Mouse (Mus musculus): ENCODE measurements around the gene Ptprn2.

- TF ChIP-seq CTCF (IDR thresholded peaks at IDR 0.05; ENCODE audit: low read depth) (no peak), EP300 (IDR thresholded peaks at IDR 0.05; ENCODE audit: low read depth) (no peak)
Measured at GRCm38 (mm10) chr12:116567170-116567569, 81.7 kb downstream of the Ptprn2 start.

All from liver, postnatal 0 days (tissue).